Mouse (Mus musculus) stomach, postnatal 0 days (tissue): Measurements from ENCODE around the gene Gdf11. TPM values are rescaled to one million over a fixed set of nuclear protein-coding genes. Genes with fewer than 3 reads are reported as not detected.
A peak's percentile ranks its signal among the peaks of the same experiment; 100 is the strongest.

ENCODE experiments used
- ATAC-seq: fragments of 200-750 bp; cut with Nextera tagmentation; 2 replicates; pipeline ENCODE4 v1.8.0; 2017; ENCODE audit not compliant: low FRiP score, low TSS enrichment
- DNase-seq: peaks from one replicate; pipeline ENCODE4 v3.0.0-alpha.2; 2016; ENCODE audit warnings: low spot score
- H3K27ac ChIP-seq: fragments of 300-500 bp; sonication (generic); replicated peaks from 2 replicates; pipeline ENCODE4 v1.5.1; 2014; ENCODE audit warnings: mild to moderate bottlenecking, control low read depth
- H3K27me3 ChIP-seq: fragments of 300-500 bp; sonication (generic); 2 replicates; pipeline ENCODE4 v1.6.1; 2014; ENCODE audit warnings: low read length; ENCODE audit not compliant: control insufficient read depth, insufficient read depth
- H3K36me3 ChIP-seq: fragments of 300-500 bp; sonication (generic); 2 replicates; pipeline ENCODE4 v1.6.1; 2014; ENCODE audit warnings: low read length, mixed read lengths; ENCODE audit not compliant: control insufficient read depth, insufficient read depth
- H3K4me1 ChIP-seq: fragments of 300-500 bp; sonication (generic); replicated peaks from 2 replicates; pipeline ENCODE4 v1.6.1; 2014; ENCODE audit warnings: antibody characterized with exemption; ENCODE audit not compliant: control insufficient read depth, insufficient read depth
- H3K4me2 ChIP-seq: fragments of 300-500 bp; sonication (generic); replicated peaks from 2 replicates; pipeline ENCODE4 v1.6.1; 2014; ENCODE audit warnings: low read depth, mild to moderate bottlenecking, control low read depth, moderate library complexity
- H3K4me3 ChIP-seq: fragments of 300-500 bp; sonication (generic); 2 replicates; pipeline ENCODE4 v1.5.1; 2014; ENCODE audit warnings: low read depth, low read length, control low read depth
- H3K9ac ChIP-seq: fragments of 300-500 bp; sonication (generic); 2 replicates; pipeline ENCODE4 v1.6.1; 2014; ENCODE audit warnings: mild to moderate bottlenecking, low read length, control low read depth, mixed read lengths
- H3K9me3 ChIP-seq: fragments of 300-500 bp; sonication (generic); 2 replicates; pipeline ENCODE4 v1.6.1; 2016; ENCODE audit warnings: low read length; ENCODE audit not compliant: control insufficient read depth
- CTCF ChIP-seq: IDR thresholded peaks from 2 replicates; pipeline ENCODE4 v1.5.1; 2016; ENCODE audit warnings: antibody characterized with exemption, low read depth, mild to moderate bottlenecking, moderate library complexity
- EP300 ChIP-seq: optimal IDR thresholded peaks from 2 replicates; pipeline ENCODE3; 2016; ENCODE audit warnings: antibody characterized with exemption
- WGBS: fragments of 180-500 bp; shearing (Covaris S2); extraction: QIAGEN DNeasy Blood & Tissue Kit; methylation state at CpG from one replicate; pipeline ENCODE4 v1.1.7; 2014; 5-methylcytosine and 5-hydroxymethylcytosine counted together
- polyA plus RNA-seq: library from polyadenylated mRNA; unstranded; fragments of >200 nt; fragmentation: Nextera tagmentation; extraction: Ambion mirVana; gene quantifications from 2 replicates; pipeline ENCODE4 v1.2.1, GENCODE M21; 2015

The Gdf11 gene
- polyA plus RNA-seq, 1 experiment from 2014 or later, result 1.6 TPM

- H3K9ac ChIP-seq, result no peak overlapping the region
- peaks cover 9% of the 10 kb centered on the region for H3K36me3 ChIP-seq
- WGBS, result 63% methylated on average over 2 of the region's 2 CpGs
- ATAC-seq (no peak), DNase-seq (no peak)
- TF ChIP-seq EP300 (no peak), CTCF (peak; percentile 81)
- H3K27ac ChIP-seq, result no peak overlapping the region
- no peaks in the 10 kb centered on the region for H3K9me3 ChIP-seq
- H3K4me1 ChIP-seq, result no peaks in the 10 kb centered on the region
- no peak overlapping the region for H3K4me3 ChIP-seq
- no peak overlapping the region for H3K4me2 ChIP-seq
- H3K27me3 ChIP-seq, result no peaks in the 10 kb centered on the region
Observed at GRCm38 (mm10) chr10:128845516-128845915, 46.0 kb downstream of the Gdf11 start.

- 73% methylated on average over 5 of the region's 5 CpGs for WGBS
- Histone ChIP-seq H3K4me3 (no peak overlapping the region), H3K36me3 (peaks cover 11% of the 10 kb centered on the region), H3K4me1 (no peaks in the 10 kb centered on the region), H3K4me2 (no peak overlapping the region), H3K9me3 (no peaks in the 10 kb centered on the region), H3K27ac (no peak overlapping the region), H3K9ac (no peak overlapping the region), H3K27me3 (no peaks in the 10 kb centered on the region)
- ATAC-seq, result no peak
- DNase-seq, result no peak
- TF ChIP-seq CTCF, result no peak
- no peak for TF ChIP-seq EP300
Observed at GRCm38 (mm10) chr10:128843260-128843659, 48.3 kb downstream of the Gdf11 start.

- Histone ChIP-seq H3K9ac (no peak overlapping the region), H3K4me1 (no peaks in the 10 kb centered on the region), H3K9me3 (no peaks in the 10 kb centered on the region), H3K4me2 (no peak overlapping the region), H3K27ac (no peak overlapping the region), H3K4me3 (no peak overlapping the region), H3K36me3 (peaks cover 8% of the 10 kb centered on the region), H3K27me3 (no peaks in the 10 kb centered on the region)
- DNase-seq, result no peak
- no peak for ATAC-seq
- TF ChIP-seq CTCF (no peak), EP300 (no peak)
Observed at GRCm38 (mm10) chr10:128840612-128841011, 50.9 kb downstream of the Gdf11 start.

GRCm38 (mm10) chr10:128839434-128839833, 52.1 kb downstream of the Gdf11 start:
- ATAC-seq, result no peak
- Histone ChIP-seq H3K4me1 (no peaks in the 10 kb centered on the region), H3K27ac (no peak overlapping the region), H3K9ac (no peak overlapping the region), H3K27me3 (no peaks in the 10 kb centered on the region), H3K36me3 (peaks cover 8% of the 10 kb centered on the region), H3K4me3 (no peak overlapping the region), H3K4me2 (no peak overlapping the region), H3K9me3 (no peaks in the 10 kb centered on the region)
- DNase-seq, result no peak
- TF ChIP-seq EP300 (no peak), CTCF (no peak)

GRCm38 (mm10) chr10:128837400-128837799, 54.1 kb downstream of the Gdf11 start:
- Histone ChIP-seq H3K4me1 (no peaks in the 10 kb centered on the region), H3K27me3 (no peaks in the 10 kb centered on the region), H3K36me3 (peaks cover 8% of the 10 kb centered on the region), H3K27ac (no peak overlapping the region), H3K9me3 (no peaks in the 10 kb centered on the region), H3K4me3 (no peak overlapping the region), H3K9ac (no peak overlapping the region), H3K4me2 (no peak overlapping the region)
- ATAC-seq (no peak), DNase-seq (no peak)
- TF ChIP-seq CTCF, result peak; percentile 39
- TF ChIP-seq EP300, result no peak

Other genes starting within 250 kb of the Gdf11 start
- 1.6 and 1.7 TPM in 2 replicates for gene Ikzf4, start 245.7 kb downstream of the Gdf11 start, polyA plus RNA-seq
- gene Suox, start 217.6 kb downstream of the Gdf11 start, polyA plus RNA-seq, result 20.3 and 21.4 TPM in 2 replicates
- 54.0 and 59.4 TPM in 2 replicates for gene Rab5b, start 195.5 kb downstream of the Gdf11 start, polyA plus RNA-seq
- 1.4 and 2.0 TPM in 2 replicates for gene Pmel, start 187.5 kb downstream of the Gdf11 start, polyA plus RNA-seq
- 33.1 and 33.4 TPM in 2 replicates for gene Cdk2, start 186.7 kb downstream of the Gdf11 start, polyA plus RNA-seq
- 14.6 and 15.7 TPM in 2 replicates for gene Dgka, start 146.9 kb downstream of the Gdf11 start, polyA plus RNA-seq
- gene Pym1, start 143.8 kb downstream of the Gdf11 start, polyA plus RNA-seq, result 22.7 and 24.1 TPM in 2 replicates
- gene Mmp19, start 100.8 kb downstream of the Gdf11 start, polyA plus RNA-seq, result 2.0 and 2.1 TPM in 2 replicates
- gene Dnajc14, start 87.7 kb downstream of the Gdf11 start, polyA plus RNA-seq, result 29.8 and 30.5 TPM in 2 replicates
- 7.8 and 8.5 TPM in 2 replicates for gene Tmem198b, start 87.3 kb downstream of the Gdf11 start, polyA plus RNA-seq
- gene Sarnp, start 74.4 kb downstream of the Gdf11 start, polyA plus RNA-seq, result 99.4 and 104 TPM in 2 replicates
- gene Ormdl2, start 70.1 kb downstream of the Gdf11 start, polyA plus RNA-seq, result 111 and 121 TPM in 2 replicates
- gene Cd63, start 9.3 kb upstream of the Gdf11 start, polyA plus RNA-seq, result 760 and 773 TPM in 2 replicates
- gene Rdh5, start 31.2 kb upstream of the Gdf11 start, polyA plus RNA-seq, result 8.1 and 9.5 TPM in 2 replicates
- gene Bloc1s1, start 32.3 kb upstream of the Gdf11 start, polyA plus RNA-seq, result 194 and 198 TPM in 2 replicates
- gene Itga7, start 42.1 kb upstream of the Gdf11 start, polyA plus RNA-seq, result 8.5 and 8.7 TPM in 2 replicates
- gene Mettl7b, start 69.3 kb upstream of the Gdf11 start, polyA plus RNA-seq, result 67.6 and 68.0 TPM in 2 replicates
- gene Olfr9, start 97.7 kb upstream of the Gdf11 start, polyA plus RNA-seq, result not detected in 2 replicates
- gene Olfr763, start 119.1 kb upstream of the Gdf11 start, polyA plus RNA-seq, result not detected in 2 replicates
- not detected in 2 replicates for gene Olfr764-ps1, start 148.2 kb upstream of the Gdf11 start, polyA plus RNA-seq
- not detected in 2 replicates for gene Olfr765, start 158.3 kb upstream of the Gdf11 start, polyA plus RNA-seq
- gene Olfr766-ps1, start 177.3 kb upstream of the Gdf11 start, polyA plus RNA-seq, result not detected in 2 replicates
- gene Olfr767, start 191.2 kb upstream of the Gdf11 start, polyA plus RNA-seq, result not detected in 2 replicates
- not detected in 2 replicates for gene Olfr768, start 207.7 kb upstream of the Gdf11 start, polyA plus RNA-seq
- gene Olfr769, start 226.1 kb upstream of the Gdf11 start, polyA plus RNA-seq, result not detected in 2 replicates
- gene Olfr770, start 247.3 kb upstream of the Gdf11 start, polyA plus RNA-seq, result not detected in 2 replicates